In the genomic region with DNA sequence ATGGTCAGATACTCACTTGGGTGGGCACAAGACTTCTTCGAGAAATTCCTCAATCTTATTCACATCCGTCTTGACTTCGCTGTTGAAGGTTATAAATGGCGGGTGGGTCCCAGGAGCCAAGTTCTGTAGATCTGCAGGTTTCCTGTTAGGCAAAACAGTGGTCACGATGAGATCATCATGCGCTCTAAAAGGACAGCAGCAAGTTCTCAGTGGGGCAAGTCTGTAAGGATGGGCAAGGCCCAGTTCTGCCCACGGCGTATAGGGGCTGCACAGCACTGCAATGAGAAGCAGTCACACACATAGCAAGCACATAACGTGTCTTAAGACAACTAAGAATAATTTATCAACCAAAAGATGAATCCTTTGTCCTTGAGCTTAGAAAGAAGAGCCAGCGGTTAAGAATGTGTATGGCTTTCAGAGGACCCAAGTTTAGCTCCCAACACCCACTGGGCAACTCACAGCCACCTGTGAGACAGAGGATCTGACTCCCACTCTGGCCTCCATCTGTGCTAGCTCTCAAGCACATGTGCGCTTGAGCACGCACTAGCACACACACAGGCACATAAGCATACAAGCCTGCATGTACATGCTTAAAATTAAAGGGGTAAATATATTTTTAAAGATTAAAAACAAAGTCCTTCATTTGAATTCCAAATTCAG, we compare ENCODE assay signal across 17 mouse cellular contexts. TPM values are rescaled to one million over a fixed set of nuclear protein-coding genes. Genes with fewer than 3 reads are reported as not detected.
DNase-seq lines count a peak whose midpoint lies in the region; ATAC-seq and TF ChIP-seq lines count a peak whose summit lies in the region.
"Had no signal": no experiment of that assay in that cellular context is flagged by ENCODE, and none has a peak within 500 bp of the region (broad histone marks: within the 10 kb centered on the region; RNA-seq: fewer than 3 reads in every experiment).

No protein-coding gene starts in this region.

- H3K36me3 ChIP-seq in kidney, adult 2 months (ENCODE audit: control insufficient read depth, insufficient read depth, low read length), result peaks cover 1% of the 10 kb centered on the region; the same call in 1 of the 2 replicates
- H3K36me3 ChIP-seq in lung, embryonic 16.5 days (ENCODE audit: control insufficient read depth, insufficient read depth, low read length), result peaks cover 23% of the 10 kb centered on the region
- H3K36me3 ChIP-seq in thymus, adult 2 months (ENCODE audit: control insufficient read depth, insufficient read depth, low read length), result peaks cover 33% of the 10 kb centered on the region; the same call in 1 of the 2 replicates

- H3K9me3 ChIP-seq in lung, embryonic 16.5 days (ENCODE audit: control insufficient read depth, low read length), result no peaks in the 10 kb centered on the region
- H3K9me3 ChIP-seq: forebrain, embryonic 13.5 days; midbrain, embryonic 13.5 days had no signal

- 0 out of 2 replicates have a peak, but pooled peaks have one; percentile 47 for ATAC-seq in lung, embryonic 16.5 days (ENCODE audit: low read depth)
- ATAC-seq in megakaryocyte progenitor cell, adult 5-6 weeks (replicated peaks; ENCODE audit: poor library complexity), result peak; percentile 42
- ATAC-seq: CD4-positive, CD25-positive, alpha-beta regulatory T cell, adult 4 months; forebrain, embryonic 13.5 days; midbrain, embryonic 13.5 days had no signal

- H3K9ac ChIP-seq in lung, embryonic 16.5 days (ENCODE audit: low read length), result no peak overlapping the region
- H3K9ac ChIP-seq: forebrain, embryonic 13.5 days; liver, embryonic 14.5 days; midbrain, embryonic 13.5 days had no signal

- peak overlapping the region; percentile 29; the same call in 1 of the 2 replicates for H3K27ac ChIP-seq in kidney, adult 2 months (ENCODE audit: insufficient read depth, low read depth, low read length)
- H3K27ac ChIP-seq in lung, embryonic 16.5 days (ENCODE audit: low read length), result peak overlapping the region; percentile 36; the same call in 1 of the 2 replicates
- H3K27ac ChIP-seq in bone marrow macrophage, adult 2 months (ENCODE audit: insufficient read depth, low read depth, low read length), result peak overlapping the region; percentile 61
- H3K27ac ChIP-seq in thymus, adult 2 months (ENCODE audit: control insufficient read depth, insufficient read depth, low read length), result no peak overlapping the region
- H3K27ac ChIP-seq: forebrain, embryonic 13.5 days; liver, embryonic 14.5 days; midbrain, embryonic 13.5 days had no signal

- no peak overlapping the region for H3K4me2 ChIP-seq in lung, embryonic 16.5 days (ENCODE audit: low read depth, low read length)
- H3K4me2 ChIP-seq: forebrain, embryonic 13.5 days; midbrain, embryonic 13.5 days had no signal

- no peak overlapping the region for H3K4me3 ChIP-seq in kidney, adult 2 months (ENCODE audit: insufficient read depth, low read depth, low read length)
- no peak overlapping the region for H3K4me3 ChIP-seq in lung, embryonic 16.5 days (ENCODE audit: low read length)
- no peak overlapping the region for H3K4me3 ChIP-seq in lung, adult 2 months (replicated peaks; ENCODE audit: extremely low read depth, low read depth, low read length)
- H3K4me3 ChIP-seq in bone marrow macrophage, adult 2 months (ENCODE audit: insufficient read depth, low read length), result no peak overlapping the region
- no peak overlapping the region for H3K4me3 ChIP-seq in thymus, adult 2 months (ENCODE audit: control insufficient read depth, insufficient read depth, low read length)
- H3K4me3 ChIP-seq: forebrain, embryonic 13.5 days; midbrain, embryonic 13.5 days had no signal

- no peak for TF ChIP-seq POLR2A in kidney, adult 2 months (IDR thresholded peaks at IDR 0.05; ENCODE audit: low read depth, low read length)
- no peak for TF ChIP-seq POLR2A in lung, adult 2 months (IDR thresholded peaks at IDR 0.05; ENCODE audit: borderline replicate concordance, extremely low read depth, low read depth, low read length)
- no peak for TF ChIP-seq POLR2A in bone marrow macrophage, adult 2 months (IDR thresholded peaks at IDR 0.05; ENCODE audit: borderline replicate concordance, low read depth, low read length)
- no peak for TF ChIP-seq POLR2A in thymus, adult 2 months (IDR thresholded peaks at IDR 0.05; ENCODE audit: control insufficient read depth, extremely low read depth, insufficient read depth, low read length, poor library complexity)

- TF ChIP-seq CTCF in kidney, adult 2 months (conservative IDR thresholded peaks at IDR 0.05; ENCODE audit: insufficient read depth, insufficient read length, low read depth, low read length), result no peak
- TF ChIP-seq CTCF in lung, adult 2 months (IDR thresholded peaks at IDR 0.05; ENCODE audit: insufficient read depth, low read length), result no peak
- TF ChIP-seq CTCF in bone marrow macrophage, adult 2 months (IDR thresholded peaks at IDR 0.05; ENCODE audit: low read depth, low read length), result no peak
- no peak for TF ChIP-seq CTCF in thymus, adult 2 months (IDR thresholded peaks at IDR 0.05; ENCODE audit: borderline replicate concordance, control insufficient read depth, extremely low read depth, insufficient read depth, low read length, poor library complexity)

- no peaks in the 10 kb centered on the region for H3K27me3 ChIP-seq in kidney, adult 2 months (replicated peaks; ENCODE audit: control insufficient read depth, insufficient read depth, low read length)
- H3K27me3 ChIP-seq in lung, embryonic 16.5 days (ENCODE audit: control insufficient read depth, insufficient read depth, low read depth, low read length), result no peaks in the 10 kb centered on the region
- no peaks in the 10 kb centered on the region for H3K27me3 ChIP-seq in thymus, adult 2 months (ENCODE audit: control insufficient read depth, insufficient read depth, low read length)
- H3K27me3 ChIP-seq: forebrain, embryonic 13.5 days; midbrain, embryonic 13.5 days had no signal

- H3K4me1 ChIP-seq in kidney, adult 2 months (ENCODE audit: control insufficient read depth, insufficient read depth, low read length), result peaks cover 9% of the 10 kb centered on the region; the same call in 1 of the 2 replicates
- peaks cover 3% of the 10 kb centered on the region; the same call in 1 of the 2 replicates for H3K4me1 ChIP-seq in lung, embryonic 16.5 days (replicated peaks; ENCODE audit: control insufficient read depth, insufficient read depth, low read length)
- peaks cover 14% of the 10 kb centered on the region for H3K4me1 ChIP-seq in lung, adult 2 months (ENCODE audit: control insufficient read depth, insufficient read depth, low read length)
- H3K4me1 ChIP-seq in bone marrow macrophage, adult 2 months (ENCODE audit: control insufficient read depth, insufficient read depth, low read length), result peaks cover 54% of the 10 kb centered on the region
- no peaks in the 10 kb centered on the region for H3K4me1 ChIP-seq in thymus, adult 2 months (replicated peaks; ENCODE audit: control insufficient read depth, insufficient read depth, low read length)

- 73% methylated on average over 12 of the region's 12 CpGs for WGBS in kidney, adult 2 months
- WGBS in lung, embryonic 16.5 days, result 82% methylated on average over 12 of the region's 12 CpGs
- WGBS in lung, adult 2 months, result 56% methylated on average over 12 of the region's 12 CpGs
- 92% methylated on average over 12 of the region's 12 CpGs for WGBS in thymus, adult 2 months

- DNase-seq in kidney, adult 2 months, result no peak
- DNase-seq in kidney, adult 11 months, result no peak
- DNase-seq in lung, adult 2 months, result no peak
- no peak for DNase-seq in thymus, adult 2 months
- DNase-seq in right cerebral cortex, adult 18-20 months, result no peak
- DNase-seq: adrenal gland, adult 8-10 months; cerebellum, adult 8-10 months; embryo, embryonic 11 days; right cerebral cortex, postnatal 25 days; thymus, postnatal 25 days had no signal

RNA-seq across cellular contexts. Expression of gene Clic4, which starts 46.5 kb away (rescaled TPM):
- polyA plus RNA-seq in kidney, adult 2 months (2012; rRNA removed), result 86.6 and 91.1 TPM in 2 replicates
- 170 and 179 TPM in 2 replicates for polyA plus RNA-seq in lung, embryonic 16.5 days (2015; fragmentation: Nextera tagmentation; extraction: Ambion mirVana)
- 190 and 227 TPM in 2 replicates for polyA plus RNA-seq in lung, adult 2 months (2012; rRNA removed)
- polyA plus RNA-seq in bone marrow macrophage, adult 2 months (2012; ENCODE audit: insufficient read depth, insufficient read length, missing spikeins), result 121 and 131 TPM in 2 replicates
- 28.2 and 34.1 TPM in 2 replicates for total RNA-seq in megakaryocyte progenitor cell, adult 5-6 weeks (2015)
- total RNA-seq in megakaryocyte progenitor cell, adult 5-6 weeks (2017), result 29.9 and 35.1 TPM in 2 replicates
- polyA plus RNA-seq in thymus, adult 2 months (2012; rRNA removed), result 50.2 and 55.1 TPM in 2 replicates
